Mouse (Mus musculus): Measurements from ENCODE around the gene Adra1d. TPM values are rescaled to one million over a fixed set of nuclear protein-coding genes. Genes with fewer than 3 reads are reported as not detected.

Gene Adra1d
- total and polyA plus RNA-seq, 3 experiments, result not detected

DNA sequence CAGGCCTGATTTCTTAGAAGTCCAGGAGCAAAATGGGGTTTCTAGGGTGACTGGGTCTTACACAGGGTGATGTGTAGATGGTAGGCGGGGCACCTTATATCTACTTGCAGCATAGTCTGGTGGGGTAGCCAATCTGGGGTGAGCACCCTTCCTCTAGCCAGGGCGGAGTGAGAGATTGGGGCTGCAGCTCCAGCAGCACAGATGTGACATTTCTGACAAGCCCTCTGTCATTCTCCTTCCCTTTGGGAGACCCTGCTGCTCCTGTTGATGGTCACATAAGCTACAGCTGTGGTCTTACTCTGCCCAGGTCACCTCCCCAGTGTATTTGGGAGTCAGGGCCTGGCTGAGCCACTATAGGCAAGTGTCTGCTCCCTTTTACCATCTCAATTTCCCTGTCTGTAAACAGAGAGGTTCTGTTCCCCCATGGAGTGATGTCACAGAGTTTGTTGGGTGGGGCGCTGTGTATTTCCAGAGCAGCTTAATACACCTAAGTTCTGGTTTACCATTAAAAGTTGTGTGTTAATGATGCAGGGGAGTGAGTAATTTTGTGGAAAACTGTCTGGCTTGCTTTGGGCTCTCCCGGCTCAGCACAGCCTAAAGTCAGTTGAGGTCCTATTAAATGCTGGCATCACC, 64.7 kb downstream of the Adra1d start:
- no peak for DNase-seq (ENCODE audit: extremely low read depth)
- H3K36me3 ChIP-seq (replicated peaks in 1 of 2; ENCODE audit: control insufficient read depth in 1 of 2, insufficient read depth in 1 of 2, low read length in 1 of 2), result no peaks in the 10 kb centered on the region
- peaks cover 6 to 8% of the 10 kb centered on the region in 2 experiments; a peak in 3 of 4 replicates for H3K4me1 ChIP-seq (ENCODE audit: control insufficient read depth in 1 of 2, insufficient read depth in 2 of 2)
- dilution Hi-C loops (cut with MboI; ENCODE audit: extremely low pct_ligation_motif_present, extremely low pct_unique_long_range_greater_than_20kb, low sequenced_read_pairs) (no loop called here), in situ Hi-C loops (cut with MboI; ENCODE audit: low pct_ligation_motif_present, low pct_unique_long_range_greater_than_20kb, low sequenced_read_pairs) (no loop called here)
- TF ChIP-seq ZMIZ1 (IDR thresholded peaks at IDR 0.05; ENCODE audit: low read depth, low read length) (no peak), E2F4 (IDR thresholded peaks at IDR 0.05; ENCODE audit: insufficient replicate concordance, low read depth, low read length) (no peak), MEF2A (IDR thresholded peaks at IDR 0.05; ENCODE audit: borderline replicate concordance, low read depth, low read length) (no peak), GABPA (IDR thresholded peaks at IDR 0.05; ENCODE audit: insufficient replicate concordance, low read depth, low read length) (no peak), ZC3H11A (IDR thresholded peaks at IDR 0.05; ENCODE audit: low read depth, low read length) (no peak), SIN3A (IDR thresholded peaks at IDR 0.05; ENCODE audit: low read length) (no peak), CHD1 (IDR thresholded peaks at IDR 0.05; ENCODE audit: low read depth, low read length) (no peak), MAFK (IDR thresholded peaks at IDR 0.05; ENCODE audit: insufficient replicate concordance, low read length) (no peak), TBP (conservative IDR thresholded peaks at IDR 0.05; ENCODE audit: low read depth, low read length) (no peak), HCFC1 (IDR thresholded peaks at IDR 0.05; ENCODE audit: low read depth, low read length) (no peak), MXI1 (IDR thresholded peaks at IDR 0.05; ENCODE audit: low read depth, low read length) (no peak), JUN (IDR thresholded peaks at IDR 0.05; ENCODE audit: insufficient read depth, low read depth, low read length) (no peak), ZNF384 (IDR thresholded peaks at IDR 0.05; ENCODE audit: low read depth, low read length) (no peak), NRF1 (IDR thresholded peaks at IDR 0.05; ENCODE audit: low read depth, low read length) (no peak), EP300 (IDR thresholded peaks at IDR 0.05; ENCODE audit: low read length) (no peak), KAT2A (IDR thresholded peaks at IDR 0.05; ENCODE audit: insufficient replicate concordance, low read length) (no peak)
- no peak overlapping the region for H3K4me2 ChIP-seq (ENCODE audit: insufficient read depth, low read depth, poor library complexity, severe bottlenecking)
- H3K27ac ChIP-seq (ENCODE audit: insufficient read depth, low read depth), result no peak overlapping the region
- no peaks in the 10 kb centered on the region for H3K9me3 ChIP-seq (replicated peaks; ENCODE audit: low read length)
- H3K27me3 ChIP-seq (replicated peaks), result peaks cover 18% of the 10 kb centered on the region
- no peaks in the 10 kb centered on the region for H3K79me2 ChIP-seq (replicated peaks; ENCODE audit: control insufficient read depth, extremely low read depth, insufficient read depth, poor library complexity, severe bottlenecking)
- no peak overlapping the region for H3K4me3 ChIP-seq (replicated peaks in 1 of 3; ENCODE audit: low read depth in 2 of 3, low read length in 2 of 3, poor library complexity in 1 of 3)
- no peak overlapping the region for H3K9ac ChIP-seq (ENCODE audit: insufficient read depth, low read depth)

DNA sequence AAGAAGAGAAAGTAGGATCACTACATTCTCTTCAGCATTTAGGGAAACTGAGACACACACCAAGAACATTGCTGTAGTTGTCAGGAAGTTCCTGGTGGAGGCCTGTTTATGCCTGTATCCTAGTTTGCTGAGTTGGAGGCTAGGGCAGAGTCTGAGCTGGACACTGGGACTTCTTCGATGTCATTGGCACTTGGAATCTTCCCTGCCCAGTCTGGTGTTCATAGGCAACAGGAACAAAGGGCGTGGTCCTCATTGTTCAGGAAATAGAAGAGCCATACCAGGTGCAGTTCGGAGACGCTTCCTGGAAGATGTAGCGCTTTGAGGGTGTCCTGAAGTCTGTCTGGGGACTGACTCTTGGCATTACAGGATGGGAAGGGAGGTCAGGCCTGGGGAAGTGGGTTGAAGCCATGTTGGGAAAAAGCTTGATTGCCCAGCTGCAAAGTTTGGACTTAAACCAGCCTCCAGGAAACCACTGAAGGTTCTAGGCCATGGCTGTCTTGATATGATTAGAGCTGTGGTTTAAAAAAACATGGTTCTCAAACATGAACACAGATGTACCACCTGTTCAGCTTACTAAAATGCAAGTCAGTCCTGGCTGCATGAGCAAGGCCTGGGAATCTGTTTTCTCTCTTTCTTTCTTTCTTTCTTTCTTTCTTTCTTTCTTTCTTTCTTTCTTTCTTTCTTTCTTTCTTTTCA, 65.8 kb downstream of the Adra1d start:
- no peak overlapping the region for H3K4me3 ChIP-seq (replicated peaks in 1 of 3; ENCODE audit: low read depth in 2 of 3, low read length in 2 of 3, poor library complexity in 1 of 3)
- no peak overlapping the region for H3K27ac ChIP-seq (ENCODE audit: insufficient read depth, low read depth)
- H3K4me2 ChIP-seq (ENCODE audit: insufficient read depth, low read depth, poor library complexity, severe bottlenecking), result no peak overlapping the region

More for the DNA sequence above, 65.8 kb downstream of the Adra1d start:
- peaks cover 22% of the 10 kb centered on the region for H3K27me3 ChIP-seq (replicated peaks)
- dilution Hi-C loops (cut with MboI; ENCODE audit: extremely low pct_ligation_motif_present, extremely low pct_unique_long_range_greater_than_20kb, low sequenced_read_pairs) (no loop called here), in situ Hi-C loops (cut with MboI; ENCODE audit: low pct_ligation_motif_present, low pct_unique_long_range_greater_than_20kb, low sequenced_read_pairs) (no loop called here)
- no peaks in the 10 kb centered on the region for H3K9me3 ChIP-seq (replicated peaks; ENCODE audit: low read length)
- DNase-seq (ENCODE audit: extremely low read depth), result no peak
- TF ChIP-seq EP300 (IDR thresholded peaks at IDR 0.05; ENCODE audit: low read length), result no peak
- TF ChIP-seq E2F4 (IDR thresholded peaks at IDR 0.05; ENCODE audit: insufficient replicate concordance, low read depth, low read length), result no peak
- no peaks in the 10 kb centered on the region for H3K79me2 ChIP-seq (replicated peaks; ENCODE audit: control insufficient read depth, extremely low read depth, insufficient read depth, poor library complexity, severe bottlenecking)
- H3K9ac ChIP-seq (ENCODE audit: insufficient read depth, low read depth), result no peak overlapping the region
- H3K36me3 ChIP-seq (replicated peaks in 1 of 2; ENCODE audit: control insufficient read depth in 1 of 2, insufficient read depth in 1 of 2, low read length in 1 of 2), result no peaks in the 10 kb centered on the region
- peaks cover 7 to 12% of the 10 kb centered on the region in 2 experiments; a peak in 3 of 4 replicates for H3K4me1 ChIP-seq (ENCODE audit: control insufficient read depth in 1 of 2, insufficient read depth in 2 of 2)

Other genes with a start within 250 kb of the Adra1d start
- 3.4 and 3.9 TPM in 2 replicates for gene Rnf24, start 209.4 kb downstream of the Adra1d start, total RNA-seq (2012; rRNA removed)
- 3.5 and 3.9 TPM in 2 replicates for gene Rnf24, start 209.4 kb downstream of the Adra1d start, total RNA-seq (2014; rRNA removed)
- 11.8 and 14.7 TPM in 2 replicates for gene Rnf24, start 209.4 kb downstream of the Adra1d start, polyA plus RNA-seq (2012; ENCODE audit: insufficient read length, low read depth)
- gene Smox, start 70.8 kb downstream of the Adra1d start, total RNA-seq (2012; rRNA removed), result 4.2 and 7.6 TPM in 2 replicates
- gene Smox, start 70.8 kb downstream of the Adra1d start, total RNA-seq (2014; rRNA removed), result 4.1 and 4.4 TPM in 2 replicates
- 3.3 and 4.0 TPM in 2 replicates for gene Smox, start 70.8 kb downstream of the Adra1d start, polyA plus RNA-seq (2012; ENCODE audit: insufficient read length, low read depth)